Mouse (Mus musculus): Measurements from ENCODE around the gene Arcn1. TPM values are rescaled to one million over a fixed set of nuclear protein-coding genes. Genes with fewer than 3 reads are reported as not detected.
A peak's percentile ranks its signal among the peaks of the same experiment; 100 is the strongest.

The Arcn1 gene
- total RNA-seq, 2 experiments from 2014 or later: 85.4 to 85.5 TPM

GRCm38 (mm10) chr9:44722575-44722974 lies 45.1 kb downstream of the Arcn1 start:
- no peak for DNase-seq (ENCODE audit: low spot score)
- intact Hi-C loops (cut with DNase I): loop anchor here (5.0 kb wide), 1 partner anchor 45 kb away; the partner anchor contains the start of genes Arcn1 and Ift46

- intact Hi-C loops (cut with DNase I): loop anchor here (5.0 kb wide), 1 partner anchor 45 kb away; the partner anchor contains the start of genes Arcn1 and Ift46
- DNase-seq (ENCODE audit: low spot score): no peak
Observed at GRCm38 (mm10) chr9:44721877-44722186, 45.8 kb downstream of the Arcn1 start.

- intact Hi-C loops (cut with DNase I): loop anchor here (5.0 kb wide), 1 partner anchor 46 kb away; the partner anchor contains the start of genes Arcn1 and Ift46
- peak; percentile 87 for DNase-seq (ENCODE audit: low spot score)
Observed at GRCm38 (mm10) chr9:44721154-44721876, 46.3 kb downstream of the Arcn1 start.

DNA sequence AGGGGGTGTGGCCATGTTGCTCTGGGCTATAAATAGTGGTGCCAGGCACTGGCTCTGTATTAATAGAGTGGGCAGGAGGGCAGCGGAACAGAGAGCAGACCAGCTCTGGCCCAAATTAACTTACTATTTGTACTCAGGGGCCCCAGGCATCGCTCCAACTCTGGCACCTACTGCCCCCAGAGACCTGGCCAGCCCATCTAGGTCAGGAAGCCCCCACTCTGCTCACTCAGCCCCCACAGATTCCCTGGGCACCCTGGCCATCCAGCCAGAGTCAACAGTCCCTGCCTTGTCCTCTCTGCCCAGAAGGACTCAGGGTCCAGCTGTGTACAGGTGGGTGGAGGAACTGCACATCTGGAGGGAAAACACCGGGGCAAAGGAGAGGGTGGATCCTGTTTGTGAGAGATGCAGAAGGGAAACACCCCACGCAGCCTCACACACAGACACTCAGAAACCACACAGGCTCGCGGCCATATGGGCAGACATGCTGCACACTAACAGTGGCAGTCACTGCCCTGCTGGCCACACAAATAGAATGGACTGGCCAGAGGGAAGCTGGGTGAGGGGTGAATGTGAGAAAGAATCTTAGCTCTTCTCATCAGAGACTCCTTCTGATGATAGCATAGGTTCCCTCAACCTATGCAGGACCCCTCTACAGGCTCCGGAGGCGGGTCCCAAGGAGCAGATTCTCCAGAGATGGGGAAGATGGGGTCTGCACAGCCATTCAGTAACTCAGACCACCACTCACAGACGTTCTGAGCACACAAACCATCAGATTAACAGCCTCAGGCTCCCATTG lies 47.1 kb downstream of the Arcn1 start:
- DNase-seq (ENCODE audit: low spot score): no peak
- intact Hi-C loops (cut with DNase I): loop anchor here (5.0 kb wide), 1 partner anchor 47 kb away; the partner anchor contains the start of genes Arcn1 and Ift46

DNA sequence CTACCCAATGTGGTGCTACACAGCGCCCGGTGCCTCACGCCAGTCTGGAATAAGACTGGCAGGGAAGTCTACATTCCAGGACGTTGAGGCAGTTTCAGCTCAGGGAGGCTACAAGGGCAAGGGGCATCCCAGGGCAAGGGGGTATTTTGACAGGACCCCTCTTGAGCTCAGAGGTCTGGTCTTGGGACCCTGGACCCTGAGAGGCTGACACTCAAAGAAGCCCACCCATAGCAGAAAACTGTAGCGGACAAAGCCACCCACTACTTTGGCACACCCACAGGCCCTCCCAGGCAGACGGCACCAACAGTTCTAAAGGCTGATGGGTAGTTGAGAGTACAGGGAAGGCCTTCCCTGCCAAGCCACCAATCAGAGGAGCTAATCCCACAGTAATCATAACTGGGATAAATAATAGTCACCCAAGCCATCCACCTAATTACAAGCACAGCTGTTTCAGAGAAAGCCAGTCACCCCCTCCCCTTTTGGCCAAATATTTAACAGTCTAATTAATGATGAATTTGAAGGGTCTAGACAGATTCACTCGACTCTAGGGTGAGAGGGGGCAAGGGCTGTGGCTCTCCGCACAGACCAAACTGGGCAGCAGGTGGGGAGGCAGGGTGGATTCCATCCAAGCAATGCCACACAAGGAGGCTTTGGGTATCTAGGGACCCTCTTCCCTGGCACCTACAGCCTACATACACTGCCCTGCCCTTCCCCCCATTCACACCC lies 47.9 kb downstream of the Arcn1 start:
- DNase-seq (ENCODE audit: low spot score): no peak
- intact Hi-C loops (cut with DNase I): loop anchor here (5.0 kb wide), 1 partner anchor 48 kb away; the partner anchor contains the start of genes Arcn1 and Ift46

DNA sequence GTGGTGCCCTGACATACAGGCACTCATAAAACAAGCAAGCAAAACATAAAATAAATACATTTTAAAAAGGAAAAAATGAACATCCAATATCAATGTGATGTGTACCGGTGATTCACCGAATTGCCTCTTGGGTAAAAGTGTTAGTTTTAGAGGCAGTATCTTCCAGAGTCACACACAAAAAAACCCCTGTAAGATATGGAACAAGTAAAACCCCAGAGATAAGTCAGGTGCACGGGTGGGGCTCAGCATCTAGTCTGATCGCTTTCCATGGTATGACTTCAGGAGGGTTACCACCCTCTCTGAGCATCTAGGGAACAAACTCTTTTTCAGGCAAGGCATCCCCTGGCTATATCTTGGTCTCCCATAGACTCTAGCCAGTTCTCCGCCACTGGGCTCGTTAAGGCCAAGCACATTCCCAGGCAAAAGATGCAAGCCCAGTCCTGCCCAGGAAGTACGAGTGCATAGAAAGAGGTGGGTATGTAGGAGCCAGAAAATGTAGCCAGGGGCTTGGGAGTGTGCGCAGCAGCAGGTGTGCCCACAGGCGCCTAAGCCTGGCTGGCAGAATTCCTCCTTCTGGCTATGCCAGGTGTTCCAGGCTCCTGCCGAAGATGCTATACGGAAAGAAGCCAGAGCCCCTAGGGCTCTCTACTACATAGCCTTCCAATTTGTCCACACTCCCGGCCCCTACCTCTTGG lies 48.6 kb downstream of the Arcn1 start:
- DNase-seq (ENCODE audit: low spot score): no peak
- intact Hi-C loops (cut with DNase I): no loop called here

DNA sequence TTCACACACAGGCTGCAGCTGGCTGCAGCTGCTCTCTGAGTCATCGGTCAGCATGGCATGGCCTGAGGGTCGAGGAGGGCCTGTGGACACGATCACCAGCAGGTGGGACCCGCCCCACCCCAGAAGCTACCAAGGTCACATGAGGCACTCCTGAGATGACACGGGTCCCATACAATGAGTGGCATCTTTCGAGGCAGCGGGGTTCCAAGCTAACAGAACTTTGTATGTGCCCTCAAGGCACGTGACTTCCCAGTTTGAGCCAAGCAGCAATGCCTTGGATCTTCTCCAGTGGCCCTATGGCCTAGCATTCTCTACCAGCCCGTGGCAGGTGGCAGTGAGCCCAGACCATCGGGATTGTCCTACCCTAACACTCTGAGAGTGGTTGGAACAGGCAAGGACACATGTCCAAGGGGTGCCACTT lies 49.8 kb downstream of the Arcn1 start:
- peak; percentile 61 for DNase-seq (ENCODE audit: low spot score)
- intact Hi-C loops (cut with DNase I): no loop called here

- intact Hi-C loops (cut with DNase I): no loop called here
- DNase-seq (ENCODE audit: low spot score): no peak
Observed at GRCm38 (mm10) chr9:44716997-44717821, 50.4 kb downstream of the Arcn1 start.

- intact Hi-C loops (cut with DNase I): no loop called here
- DNase-seq (ENCODE audit: low spot score): no peak
Observed at GRCm38 (mm10) chr9:44715705-44716362, 51.8 kb downstream of the Arcn1 start.

DNA sequence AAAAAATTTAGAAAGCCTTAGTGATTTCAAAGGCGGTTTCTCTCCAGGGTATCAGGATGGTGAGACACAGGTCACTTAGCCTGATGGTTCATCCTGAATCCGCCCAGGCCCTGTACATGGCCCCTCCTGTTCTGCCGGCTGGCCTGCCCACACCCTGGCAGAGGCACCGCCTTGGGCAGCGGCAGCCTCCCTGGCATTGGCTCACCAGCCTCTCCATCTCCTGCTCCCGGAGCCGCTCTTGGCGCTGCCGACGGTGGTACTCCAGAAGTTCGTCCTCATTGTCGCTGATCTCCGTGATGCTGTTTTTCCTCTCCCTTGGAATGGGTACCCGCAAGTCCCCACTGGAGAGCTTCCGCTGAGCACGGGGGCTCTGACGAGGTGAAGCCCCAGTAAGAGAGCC lies 52.5 kb downstream of the Arcn1 start:
- intact Hi-C loops (cut with DNase I): no loop called here
- DNase-seq (ENCODE audit: low spot score): no peak

- no peak for DNase-seq (ENCODE audit: low spot score)
- intact Hi-C loops (cut with DNase I): no loop called here
Observed at GRCm38 (mm10) chr9:44713574-44713973, 54.1 kb downstream of the Arcn1 start.

GRCm38 (mm10) chr9:44713080-44713479 lies 54.6 kb downstream of the Arcn1 start:
- DNase-seq (ENCODE audit: low spot score): no peak

DNA sequence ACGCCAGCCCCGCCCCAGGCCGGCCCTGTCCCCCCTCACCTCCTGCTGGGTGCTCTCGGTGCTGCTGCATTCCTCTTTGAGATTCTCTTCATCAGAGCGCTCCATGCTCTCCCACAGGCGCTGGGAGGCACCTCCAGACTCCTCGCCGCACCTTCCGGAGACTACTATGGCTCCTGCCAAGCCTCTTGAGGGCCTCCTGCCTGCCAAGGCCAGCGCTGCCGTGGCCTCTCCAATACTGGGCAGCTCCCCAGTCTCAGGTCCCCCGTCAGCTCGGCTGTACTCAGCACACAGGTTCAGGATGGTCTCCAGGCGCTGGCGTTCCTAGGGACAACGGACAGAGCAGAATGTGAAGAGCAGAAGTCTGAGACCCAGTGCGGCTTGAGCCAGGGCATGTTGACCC lies 56.0 kb downstream of the Arcn1 start:
- intact Hi-C loops (cut with DNase I): no loop called here
- DNase-seq (ENCODE audit: low spot score): no peak

More at GRCm38 (mm10) chr9:44713080-44713479, 54.6 kb downstream of the Arcn1 start:
- intact Hi-C loops (cut with DNase I): no loop called here

DNA sequence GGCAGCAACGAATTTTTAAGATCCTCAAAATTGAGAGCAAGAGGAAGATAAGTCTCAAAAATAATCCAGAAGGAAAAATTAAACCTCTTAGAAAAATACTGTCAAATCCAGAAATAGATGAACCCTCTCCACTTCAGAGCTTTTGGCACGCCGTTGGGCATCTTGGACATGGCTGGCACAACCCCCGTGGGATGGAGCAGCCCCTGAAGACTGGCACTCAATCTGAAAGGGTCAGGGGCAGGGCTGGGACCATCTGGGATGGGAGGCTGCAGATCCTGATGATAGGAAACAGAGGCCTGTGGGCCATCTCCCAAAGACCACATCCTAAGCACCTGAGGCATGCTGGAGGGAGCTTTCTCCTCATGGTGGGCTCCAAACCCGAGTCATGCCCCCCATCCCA lies 57.4 kb downstream of the Arcn1 start:
- no peak for DNase-seq (ENCODE audit: low spot score)
- intact Hi-C loops (cut with DNase I): no loop called here

DNA sequence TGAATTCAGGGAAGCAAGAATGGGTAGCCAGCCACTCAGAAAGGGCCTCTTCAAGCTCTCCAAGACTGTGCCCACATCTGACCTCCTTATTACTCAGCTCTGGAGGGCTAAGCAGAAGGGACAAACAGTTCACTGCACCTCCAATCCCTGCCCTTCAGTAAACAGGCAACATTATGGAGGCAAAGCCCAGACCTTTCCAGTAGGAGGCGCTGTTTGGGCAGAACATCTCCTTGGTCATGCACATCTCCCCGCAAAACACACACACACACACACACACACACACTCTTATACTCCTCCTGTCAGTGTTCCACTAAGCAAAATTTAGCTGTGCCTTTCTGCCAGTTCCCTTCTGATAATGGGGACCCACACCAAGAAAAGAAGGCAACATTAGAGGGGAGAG lies 58.0 kb downstream of the Arcn1 start:
- intact Hi-C loops (cut with DNase I): loop anchor here (5.0 kb wide), 1 partner anchor 38 kb away; no protein-coding TSS in a partner anchor
- no peak for DNase-seq (ENCODE audit: low spot score)

- no peak for DNase-seq (ENCODE audit: low spot score)
- intact Hi-C loops (cut with DNase I): loop anchor here (5.0 kb wide), 1 partner anchor 38 kb away; no protein-coding TSS in a partner anchor
Observed at GRCm38 (mm10) chr9:44708925-44709324, 58.7 kb downstream of the Arcn1 start.

- DNase-seq (ENCODE audit: low spot score): peak; percentile 61
- intact Hi-C loops (cut with DNase I): loop anchor here (5.0 kb wide), 1 partner anchor 39 kb away; no protein-coding TSS in a partner anchor
Observed at GRCm38 (mm10) chr9:44708429-44708765, 59.2 kb downstream of the Arcn1 start.

DNA sequence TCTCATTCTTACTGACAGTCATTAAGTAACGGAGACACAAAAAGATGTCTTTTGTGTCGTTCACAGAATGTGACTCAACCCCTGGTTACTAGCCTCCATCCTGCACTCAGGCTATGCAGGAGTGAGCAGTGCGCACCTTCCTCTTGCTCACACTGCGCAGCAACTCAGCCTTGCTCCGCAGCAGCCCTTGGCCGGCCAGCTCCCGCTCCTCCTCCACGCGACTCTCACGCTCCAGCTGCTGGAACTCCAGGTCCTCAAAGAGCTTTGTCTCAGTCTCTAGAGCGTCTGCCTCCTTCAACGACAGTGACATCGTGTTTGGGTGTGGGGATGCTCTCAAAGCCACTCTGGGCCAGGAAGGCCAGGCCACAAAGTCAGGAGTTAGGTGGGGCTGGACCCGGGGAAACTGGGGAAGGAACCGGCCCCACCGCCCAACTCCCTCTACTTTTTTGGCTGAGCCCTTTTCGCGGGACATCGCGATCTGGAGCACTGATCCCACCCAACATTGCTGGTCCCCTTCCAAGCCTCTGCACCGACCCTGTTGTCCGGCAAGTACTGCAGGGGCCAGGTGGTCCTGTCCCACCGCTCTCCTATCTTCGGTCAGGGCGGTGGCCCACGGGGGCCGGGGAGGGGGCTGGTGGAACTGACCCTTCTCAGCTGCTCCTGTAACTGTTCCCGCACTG lies 59.8 kb downstream of the Arcn1 start:
- intact Hi-C loops (cut with DNase I): loop anchor here (5.0 kb wide), 1 partner anchor 39 kb away; no protein-coding TSS in a partner anchor
- no peak for DNase-seq (ENCODE audit: low spot score)

Data from heart, postnatal 25 days (tissue).